Mouse (Mus musculus) hindbrain, postnatal 0 days (tissue): Measurements from ENCODE around the gene Gm44805. TPM values are rescaled to one million over a fixed set of nuclear protein-coding genes. Genes with fewer than 3 reads are reported as not detected.

ENCODE experiments used
- ATAC-seq: fragments of 200-750 bp; cut with Nextera tagmentation; 2 replicates; pipeline ENCODE4 v1.8.0; 2017; ENCODE audit warnings: mild to moderate bottlenecking, moderate TSS enrichment, moderate library complexity
- DNase-seq: peaks from one replicate; pipeline ENCODE4 v3.0.0-alpha.2; 2015; ENCODE audit warnings: low spot score
- H3K27ac ChIP-seq: fragments of 300-500 bp; sonication (generic); 2 replicates; pipeline ENCODE4 v1.5.1; 2014; ENCODE audit warnings: mild to moderate bottlenecking
- H3K27me3 ChIP-seq: fragments of 300-500 bp; sonication (generic); 2 replicates; pipeline ENCODE4 v1.6.1; 2014; ENCODE audit warnings: low read length, mixed read lengths; ENCODE audit not compliant: insufficient read depth
- H3K36me3 ChIP-seq: fragments of 300-500 bp; sonication (generic); 2 replicates; pipeline ENCODE4 v1.6.1; 2014; ENCODE audit warnings: low read length, mixed read lengths; ENCODE audit not compliant: insufficient read depth
- H3K4me1 ChIP-seq: fragments of 300-500 bp; sonication (generic); 2 replicates; pipeline ENCODE4 v1.6.1; 2014; ENCODE audit warnings: antibody characterized with exemption, low read length, mixed read lengths; ENCODE audit not compliant: insufficient read depth
- H3K4me2 ChIP-seq: fragments of 300-500 bp; sonication (generic); 2 replicates; pipeline ENCODE4 v1.6.1; 2014; ENCODE audit warnings: low read depth, mild to moderate bottlenecking, low read length, moderate library complexity, mixed read lengths
- H3K4me3 ChIP-seq: fragments of 300-500 bp; sonication (generic); 2 replicates; pipeline ENCODE4 v1.5.1; 2014; ENCODE audit warnings: low read length
- H3K9ac ChIP-seq: fragments of 300-500 bp; sonication (generic); replicated peaks from 2 replicates; pipeline ENCODE4 v1.6.1; 2014; ENCODE audit warnings: mild to moderate bottlenecking, low read length, moderate library complexity, mixed read lengths
- H3K9me3 ChIP-seq: fragments of 300-500 bp; sonication (generic); 2 replicates; pipeline ENCODE4 v1.6.1; 2016; ENCODE audit warnings: low read length, mixed read lengths
- CTCF ChIP-seq: IDR thresholded peaks from 2 replicates; pipeline ENCODE4 v1.5.1; 2016; ENCODE audit warnings: antibody characterized with exemption, control low read depth, low read depth
- WGBS: fragments of 180-500 bp; shearing (Covaris S2); extraction: QIAGEN DNeasy Blood & Tissue Kit; methylation state at CpG from one replicate; pipeline ENCODE4 v1.1.7; 2014; 5-methylcytosine and 5-hydroxymethylcytosine counted together
- polyA plus RNA-seq: library from polyadenylated mRNA; unstranded; fragments of >200 nt; fragmentation: Nextera tagmentation; extraction: Ambion mirVana; gene quantifications from 2 replicates; pipeline ENCODE4 v1.2.1, GENCODE M21; 2015
- total RNA-seq: library from RNA; depleted of rRNA; stranded (reverse); fragments of >200 nt; gene quantifications from 2 replicates; pipeline ENCODE4 v1.2.3, GENCODE M21; 2014

The Gm44805 gene
- total and polyA plus RNA-seq, 2 experiments from 2014 or later = not detected

GRCm38 (mm10) chr7:19696336-19696873, 15.2 kb upstream of the Gm44805 start:
- Histone ChIP-seq H3K4me1 (peaks cover 9% of the 10 kb centered on the region), H3K9ac (no peak overlapping the region), H3K9me3 (no peaks in the 10 kb centered on the region), H3K4me2 (peak overlapping the region; percentile 56), H3K27me3 (no peaks in the 10 kb centered on the region), H3K27ac (no peak overlapping the region; the same call in 1 of the 2 replicates), H3K4me3 (no peak overlapping the region), H3K36me3 (no peaks in the 10 kb centered on the region)
- WGBS = 95% methylated on average over 34 of the region's 34 CpGs
- no peak for ATAC-seq
- TF ChIP-seq CTCF = no peak
- no peak for DNase-seq

DNA sequence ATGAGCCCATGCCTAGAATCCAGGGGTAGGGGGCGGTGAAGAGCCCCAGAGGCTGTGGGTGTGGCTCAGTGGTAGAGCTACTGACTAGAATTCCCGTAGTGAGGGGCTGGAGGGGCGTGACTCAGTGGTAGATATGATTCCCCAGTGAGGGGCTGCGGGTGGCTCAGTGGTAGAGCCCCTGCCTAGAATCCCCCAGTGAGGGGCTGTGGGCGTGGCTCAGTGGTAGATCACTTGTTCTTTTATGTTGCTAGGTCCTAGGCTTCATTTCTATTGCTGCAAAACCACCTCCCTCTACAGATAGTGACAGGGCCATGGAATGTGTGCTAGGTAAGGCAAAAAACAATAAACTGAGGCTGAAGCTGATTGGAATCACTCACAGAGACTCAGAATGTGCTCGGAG, 14.7 kb upstream of the Gm44805 start:
- Histone ChIP-seq H3K27me3 (no peaks in the 10 kb centered on the region), H3K36me3 (no peaks in the 10 kb centered on the region), H3K9me3 (no peaks in the 10 kb centered on the region), H3K4me1 (peaks cover 9% of the 10 kb centered on the region), H3K4me3 (no peak overlapping the region), H3K9ac (no peak overlapping the region), H3K4me2 (no peak overlapping the region), H3K27ac (no peak overlapping the region; the same call in 1 of the 2 replicates)
- TF ChIP-seq CTCF = no peak
- 89% methylated on average over 6 of the region's 6 CpGs for WGBS
- ATAC-seq = no peak
- no peak for DNase-seq

GRCm38 (mm10) chr7:19695213-19695594, 14.0 kb upstream of the Gm44805 start:
- Histone ChIP-seq H3K36me3 (no peaks in the 10 kb centered on the region), H3K9ac (no peak overlapping the region), H3K27ac (peak overlapping the region; percentile 66), H3K4me3 (no peak overlapping the region), H3K4me2 (no peak overlapping the region), H3K27me3 (no peaks in the 10 kb centered on the region), H3K9me3 (no peaks in the 10 kb centered on the region), H3K4me1 (peaks cover 9% of the 10 kb centered on the region)
- TF ChIP-seq CTCF = no peak
- DNase-seq (no peak), ATAC-seq (no peak)
- WGBS = 54% methylated on average over 8 of the region's 8 CpGs

- H3K27me3 ChIP-seq = no peaks in the 10 kb centered on the region
- H3K36me3 ChIP-seq = no peaks in the 10 kb centered on the region
- peaks cover 9% of the 10 kb centered on the region for H3K4me1 ChIP-seq
- H3K4me2 ChIP-seq = no peak overlapping the region
- TF ChIP-seq CTCF = no peak
- no peaks in the 10 kb centered on the region for H3K9me3 ChIP-seq
- H3K27ac ChIP-seq = peak overlapping the region; percentile 66
- no peak overlapping the region for H3K4me3 ChIP-seq
- no peak overlapping the region for H3K9ac ChIP-seq
- ATAC-seq = no peak
- no peak for DNase-seq
- WGBS = 80% methylated on average over 10 of the region's 10 CpGs
These were observed 13.4 kb upstream of the Gm44805 start for GRCm38 (mm10) chr7:19694336-19695212.

DNA sequence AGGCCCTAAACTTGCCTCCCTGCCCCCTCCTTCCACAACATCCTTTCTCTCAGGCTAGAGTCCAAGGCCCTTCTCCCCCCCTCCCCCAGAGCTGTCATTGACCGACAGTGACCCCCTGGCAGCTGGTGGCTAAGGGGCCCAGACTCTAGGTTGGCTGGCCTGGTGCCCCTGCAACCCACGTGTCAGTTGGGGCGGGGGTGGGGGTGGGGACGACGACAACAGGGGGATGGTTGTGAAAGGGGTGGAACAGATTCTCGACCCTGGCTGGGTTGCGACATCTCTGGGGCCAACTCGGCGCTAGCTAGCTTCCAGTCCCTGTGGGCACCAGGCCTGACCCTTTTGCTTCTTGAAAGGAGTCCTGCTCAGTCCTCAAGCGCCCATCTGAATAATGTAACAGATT, 12.2 kb upstream of the Gm44805 start:
- Histone ChIP-seq H3K27me3 (no peaks in the 10 kb centered on the region), H3K4me3 (no peak overlapping the region), H3K4me2 (no peak overlapping the region), H3K9ac (no peak overlapping the region), H3K9me3 (no peaks in the 10 kb centered on the region), H3K36me3 (no peaks in the 10 kb centered on the region), H3K4me1 (no peaks in the 10 kb centered on the region), H3K27ac (peak overlapping the region; percentile 76)
- no peak for TF ChIP-seq CTCF
- ATAC-seq (peak; percentile 92), DNase-seq (peak; percentile 86)
- 18% methylated on average over 10 of the region's 10 CpGs for WGBS

DNA sequence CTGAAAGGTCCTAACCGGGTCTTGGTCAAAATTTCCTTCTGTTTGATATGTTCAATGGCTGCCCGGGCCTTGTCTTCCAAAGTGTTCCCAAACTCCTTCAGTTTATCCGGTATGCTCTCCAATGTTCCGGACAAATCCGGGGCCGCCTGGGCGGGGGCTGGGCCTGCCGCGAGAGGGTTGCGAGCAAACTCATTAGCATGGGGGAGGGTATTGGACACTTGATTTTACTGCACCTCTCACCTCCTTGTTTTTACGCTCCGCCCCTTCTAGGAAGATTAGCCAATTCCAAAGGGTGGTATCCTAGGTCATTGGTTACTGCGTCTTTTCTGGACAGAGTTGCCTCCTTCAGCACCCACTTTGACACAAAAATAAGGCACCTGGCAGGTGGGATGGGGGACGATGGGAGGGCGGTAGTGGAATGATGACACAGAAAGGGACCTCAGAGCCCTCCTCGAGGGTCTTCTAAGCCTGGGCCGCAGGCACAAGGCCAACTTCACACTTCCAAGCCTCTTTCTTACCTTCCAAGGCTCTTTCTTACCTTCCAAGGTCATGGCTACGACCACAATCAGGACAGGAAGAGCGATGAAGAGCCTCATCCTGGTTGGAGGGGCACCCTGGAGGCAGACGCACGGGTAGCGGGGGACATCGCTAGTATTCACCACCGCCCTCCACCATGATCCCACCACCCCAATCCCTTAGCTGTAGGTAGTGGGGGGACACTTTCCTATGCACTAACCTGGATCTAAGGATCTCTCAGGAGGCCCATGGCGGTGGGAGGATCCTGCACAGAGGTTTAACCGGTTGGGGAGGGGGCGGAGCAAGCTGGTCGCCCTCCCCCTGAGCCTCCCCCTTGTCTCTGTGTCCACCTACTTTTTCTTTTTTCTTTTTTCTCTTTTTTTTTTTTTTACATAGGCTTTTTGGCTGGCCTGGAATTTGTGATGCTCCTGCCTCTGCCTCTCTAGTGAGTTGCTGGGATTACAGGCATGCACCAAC, 10.9 kb upstream of the Gm44805 start, which contains the start of gene Apoc1:
Gene Apoc1, minus strand, starts transcription at position 788 of the 993 bp plus-strand sequence.
- H3K9me3 ChIP-seq = no peaks in the 10 kb centered on the region
- no peak for ATAC-seq
- no peaks in the 10 kb centered on the region for H3K4me1 ChIP-seq
- no peak within 1 kb of the TSS for H3K4me2 ChIP-seq
- H3K4me3 ChIP-seq = no peak within 1 kb of the TSS
- no peak for TF ChIP-seq CTCF
- no peaks in the 10 kb centered on the region for H3K36me3 ChIP-seq
- H3K27me3 ChIP-seq = no peaks in the 10 kb centered on the region
- DNase-seq = no peak
- peak within 1 kb of the TSS; percentile 76 for H3K27ac ChIP-seq
- WGBS = 50% methylated on average over 28 of the region's 28 CpGs
- H3K9ac ChIP-seq = no peak within 1 kb of the TSS; the same call in 1 of the 2 replicates
